Mouse (Mus musculus): ENCODE results near the gene Olfr56. TPM values are rescaled to one million over a fixed set of nuclear protein-coding genes. Genes with fewer than 3 reads are reported as not detected.

Gene Olfr56
- total RNA-seq, 2 experiments from 2014 or later, result 0.14 to 0.28 TPM

GRCm38 (mm10) chr11:49091171-49091570, 112.5 kb downstream of the Olfr56 start:
- no peak for DNase-seq (ENCODE audit: low spot score in 2 of 2)

DNA sequence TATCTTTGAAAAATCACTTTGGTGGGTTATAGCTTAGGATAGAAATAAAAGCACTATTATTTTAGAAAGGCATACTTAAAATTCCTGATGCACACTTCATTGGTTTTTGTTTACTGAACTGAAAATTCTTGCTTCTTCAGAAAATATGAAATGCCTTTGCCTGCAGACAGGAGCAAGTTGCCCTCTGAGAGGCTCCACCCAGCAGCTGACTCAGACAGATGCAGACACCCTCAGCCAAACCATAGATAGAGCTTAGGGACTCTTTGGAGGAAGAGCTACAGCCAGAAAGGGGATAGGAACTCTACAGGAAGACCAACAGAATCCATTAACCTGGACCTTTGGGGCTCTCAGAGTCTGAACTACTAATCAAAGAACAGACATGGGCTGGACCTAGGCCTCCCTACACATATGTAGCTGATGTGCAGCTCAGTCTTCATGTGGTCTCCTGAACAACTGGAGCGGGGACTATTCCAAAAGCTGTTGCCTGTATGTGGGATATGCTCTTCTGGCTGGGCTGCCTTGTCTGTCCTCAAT, 113.4 kb downstream of the Olfr56 start:
- DNase-seq (ENCODE audit: low spot score in 2 of 2), result no peak

DNA sequence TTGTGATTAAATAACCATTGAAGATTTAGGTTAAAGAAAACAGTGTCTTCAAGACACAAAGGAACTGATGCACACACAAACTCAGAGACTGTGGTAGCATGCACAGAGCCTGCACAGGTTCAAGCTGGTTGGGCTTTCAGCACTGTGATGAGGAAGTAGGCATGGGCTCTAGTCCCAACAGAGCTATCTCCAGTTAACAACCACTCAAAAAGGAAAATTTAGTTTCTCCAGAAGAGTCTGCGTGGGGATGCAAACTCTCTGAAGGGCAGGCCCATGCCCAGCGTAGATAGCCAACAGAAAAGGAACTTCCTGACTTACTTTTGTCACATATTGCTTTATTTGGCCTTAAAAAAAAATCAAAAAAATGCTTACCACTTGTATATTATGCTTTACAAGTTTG, 114.1 kb downstream of the Olfr56 start:
- DNase-seq (ENCODE audit: low spot score in 2 of 2), result no peak

DNA sequence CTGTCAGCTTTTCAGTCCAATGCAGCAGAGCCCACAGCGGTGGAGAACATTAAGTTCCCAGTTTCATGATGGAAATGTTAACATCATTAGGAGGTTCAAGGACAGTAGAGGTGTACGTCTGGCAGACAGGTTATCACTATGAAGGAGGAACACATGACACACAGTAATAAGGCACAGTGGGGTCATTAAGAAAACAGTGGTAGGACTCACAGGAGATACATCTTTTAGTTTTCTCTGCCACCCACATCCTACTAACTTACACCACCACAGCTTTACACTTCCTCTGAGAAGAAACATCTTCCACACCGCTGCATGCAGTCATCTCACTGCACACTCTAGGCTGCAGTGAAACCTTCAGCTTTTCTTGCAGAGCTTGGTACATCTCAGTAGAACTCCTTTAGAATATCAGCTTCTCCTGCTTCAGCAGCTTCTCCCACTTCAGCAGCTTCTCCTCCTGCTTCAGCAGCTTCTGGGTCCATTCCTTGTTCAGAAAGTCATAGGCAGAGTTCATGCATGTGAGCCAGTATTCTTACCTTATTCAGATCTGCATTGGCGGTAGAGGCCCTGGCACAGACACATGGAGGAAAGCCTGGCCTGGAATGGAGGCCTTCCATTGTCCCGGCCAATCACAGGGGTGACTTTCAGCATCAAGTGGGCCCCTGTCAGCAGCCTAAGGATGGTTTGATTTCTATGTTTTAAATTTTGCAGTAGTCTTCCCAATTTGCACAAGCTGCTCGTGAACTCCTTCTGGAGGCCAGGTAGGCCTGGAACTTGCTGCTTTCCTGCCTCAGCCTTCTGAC, 115.4 kb downstream of the Olfr56 start:
- DNase-seq (ENCODE audit: low spot score in 2 of 2), result no peak

DNA sequence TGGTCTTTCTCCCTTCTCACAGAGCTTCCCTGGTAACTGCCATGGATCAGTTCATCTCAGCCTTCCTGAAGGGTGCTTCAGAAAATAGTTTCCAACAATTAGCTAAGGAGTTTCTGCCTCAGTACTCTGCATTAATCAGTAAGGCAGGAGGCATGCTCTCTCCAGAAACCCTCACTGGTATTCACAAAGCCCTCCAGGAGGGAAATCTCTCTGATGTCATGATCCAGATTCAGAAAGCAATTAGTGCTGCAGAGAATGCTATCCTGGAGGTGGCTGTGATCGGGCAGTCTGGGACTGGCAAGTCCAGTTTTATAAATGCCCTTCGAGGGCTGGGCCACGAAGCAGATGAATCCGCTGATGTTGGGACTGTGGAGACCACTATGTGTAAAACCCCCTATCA, 116.7 kb downstream of the Olfr56 start:
- DNase-seq (ENCODE audit: low spot score in 2 of 2), result no peak

GRCm38 (mm10) chr11:49100409-49100808, 121.7 kb downstream of the Olfr56 start:
- DNase-seq (ENCODE audit: low spot score in 2 of 2), result no peak

- no peak for DNase-seq (ENCODE audit: low spot score in 2 of 2)
Observed at GRCm38 (mm10) chr11:49101500-49101899, 122.8 kb downstream of the Olfr56 start.

DNA sequence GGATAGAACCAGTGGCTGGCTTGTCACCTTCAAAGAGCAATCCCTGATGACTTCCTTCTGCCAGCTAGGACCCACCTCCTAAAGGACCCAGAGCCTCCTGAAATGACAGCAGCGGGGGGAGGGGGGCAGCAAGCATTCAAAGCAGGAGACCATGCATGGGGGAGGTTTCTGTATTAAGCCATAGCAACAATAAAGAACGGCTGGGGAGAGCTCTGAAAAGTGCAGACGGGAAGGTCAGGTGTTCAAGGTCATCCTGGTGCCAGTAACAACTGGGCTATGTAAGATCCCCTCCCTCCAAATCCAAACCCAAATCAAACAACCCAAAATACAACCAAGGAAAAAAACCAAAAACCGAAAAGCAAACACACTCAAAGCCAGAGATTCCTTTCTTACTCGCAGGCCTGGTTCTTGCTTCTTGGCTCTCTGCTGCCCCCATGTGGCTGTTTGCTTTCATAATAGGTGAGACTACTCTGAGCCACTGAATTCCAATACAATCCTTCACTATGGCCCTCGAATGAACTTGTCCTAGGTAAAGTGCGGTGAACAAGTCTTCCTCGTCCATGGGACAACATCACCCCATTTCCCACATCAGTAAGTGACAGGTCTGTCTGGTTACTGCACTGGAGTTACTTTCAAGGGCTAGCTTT, 124.5 kb downstream of the Olfr56 start:
- peak; percentile 60 to 84 for DNase-seq (ENCODE audit: low spot score in 2 of 2)

DNA sequence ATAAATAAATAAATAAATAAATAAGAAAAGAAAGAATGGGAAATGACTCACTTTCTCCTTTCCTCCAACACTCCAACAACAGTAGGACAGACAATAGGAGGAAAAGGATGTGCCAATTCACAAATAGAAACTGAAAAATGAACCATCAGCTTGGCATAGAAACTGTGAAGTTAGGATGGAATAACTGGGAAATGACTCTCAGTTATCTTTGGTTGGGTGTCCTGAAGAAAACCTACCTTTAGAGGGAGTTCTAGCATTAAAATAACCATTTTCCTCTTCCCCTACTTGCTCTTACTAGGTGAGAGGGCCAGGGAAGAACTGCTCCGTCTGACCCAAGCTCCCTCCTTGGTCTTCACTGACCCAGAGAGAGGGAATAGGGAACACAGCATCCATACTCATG, 127.1 kb downstream of the Olfr56 start:
- no peak for DNase-seq (ENCODE audit: low spot score in 2 of 2)

GRCm38 (mm10) chr11:49107650-49108537, 129.2 kb downstream of the Olfr56 start:
- DNase-seq (ENCODE audit: low spot score in 2 of 2), result no peak

- DNase-seq (ENCODE audit: low spot score in 2 of 2), result no peak
Observed at GRCm38 (mm10) chr11:49108833-49109232, 130.1 kb downstream of the Olfr56 start.

DNA sequence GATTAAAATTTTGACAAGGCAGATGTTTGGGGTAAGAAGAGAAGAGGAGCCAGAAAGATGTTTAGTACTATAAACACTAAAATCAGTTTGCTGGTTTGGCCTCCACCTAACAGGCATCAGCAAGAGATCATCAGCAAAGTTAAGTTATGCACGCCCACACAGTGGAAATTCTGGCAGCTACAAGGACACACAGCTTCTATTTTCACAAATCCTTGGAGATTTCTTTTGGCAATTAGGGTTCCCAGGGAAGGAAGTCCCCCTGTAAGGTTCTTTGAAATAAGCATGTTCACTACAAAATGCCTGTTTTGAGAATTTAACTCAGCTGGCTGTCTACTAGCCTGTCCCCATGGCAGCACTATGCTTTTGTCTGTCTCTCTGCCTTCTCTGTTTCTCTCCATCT, 132.3 kb downstream of the Olfr56 start:
- DNase-seq (ENCODE audit: low spot score in 2 of 2), result no peak

- DNase-seq (ENCODE audit: low spot score in 2 of 2), result no peak
Observed at GRCm38 (mm10) chr11:49112624-49113219, 134.0 kb downstream of the Olfr56 start.

GRCm38 (mm10) chr11:49114158-49114557, 135.5 kb downstream of the Olfr56 start:
- no peak for DNase-seq (ENCODE audit: low spot score in 2 of 2)

DNA sequence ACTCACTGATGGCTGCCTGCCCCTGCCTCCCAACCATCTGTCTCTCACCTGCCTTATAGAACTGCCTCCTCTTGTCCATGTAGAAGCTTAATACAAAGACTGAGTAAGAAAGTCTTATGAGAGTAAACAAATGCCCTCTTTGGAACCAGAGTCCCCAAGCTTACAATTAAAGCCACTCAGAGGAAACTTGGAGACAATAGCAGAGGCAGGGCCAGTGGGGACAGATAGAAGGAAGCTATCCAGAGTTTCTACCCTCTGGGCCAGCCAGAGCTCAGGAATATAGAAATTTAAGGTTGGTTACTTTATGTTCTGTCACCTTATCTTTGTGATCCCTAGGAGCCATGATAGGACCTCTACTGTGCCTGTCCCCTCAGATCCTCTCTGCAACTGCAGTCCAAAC, 136.1 kb downstream of the Olfr56 start, which contains the start of gene Olfr1396:
TSS of gene Olfr1396 (minus strand) at position 101 of the 400 bp plus-strand sequence.
- no peak for DNase-seq (ENCODE audit: low spot score in 2 of 2)

DNA sequence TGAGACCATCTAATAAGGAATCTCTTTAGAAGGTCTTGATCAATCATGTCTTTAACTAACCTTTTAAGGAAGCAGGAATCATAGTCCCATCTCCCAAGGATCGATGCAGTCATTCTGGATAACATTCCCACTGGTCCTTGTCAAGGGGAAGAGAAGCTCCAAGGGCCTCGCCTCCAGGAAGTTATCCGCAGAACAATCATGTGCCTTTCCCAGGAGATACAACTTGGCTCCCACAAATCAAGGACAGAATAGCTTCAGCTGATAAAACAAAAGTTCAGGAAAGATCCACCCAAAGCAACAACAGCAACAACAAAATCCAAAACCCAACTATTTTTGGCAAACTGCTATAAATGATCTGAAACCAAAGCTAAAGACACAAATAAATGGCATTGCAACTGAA, 140.9 kb downstream of the Olfr56 start:
- no peak for DNase-seq (ENCODE audit: low spot score in 2 of 2)

DNA sequence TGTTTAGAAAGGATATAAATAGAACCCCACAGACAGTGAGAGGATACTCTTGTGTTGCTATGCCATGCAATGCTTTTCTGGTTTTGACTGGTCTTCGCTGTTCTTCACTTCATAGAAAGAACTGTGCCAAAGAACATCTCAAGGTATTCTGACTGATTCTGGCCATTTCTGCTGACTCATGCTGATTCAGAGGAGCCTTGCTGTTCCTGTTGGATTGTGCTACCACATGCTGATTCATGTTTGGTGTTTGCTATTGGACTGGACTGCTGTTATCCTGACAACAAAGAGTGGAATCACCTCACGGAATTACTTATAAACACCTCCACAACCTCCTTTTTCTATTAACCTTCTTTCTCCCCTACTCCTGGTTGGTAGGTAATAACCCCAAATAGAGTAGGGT, 145.5 kb downstream of the Olfr56 start:
- DNase-seq (ENCODE audit: low spot score in 2 of 2), result no peak

DNA sequence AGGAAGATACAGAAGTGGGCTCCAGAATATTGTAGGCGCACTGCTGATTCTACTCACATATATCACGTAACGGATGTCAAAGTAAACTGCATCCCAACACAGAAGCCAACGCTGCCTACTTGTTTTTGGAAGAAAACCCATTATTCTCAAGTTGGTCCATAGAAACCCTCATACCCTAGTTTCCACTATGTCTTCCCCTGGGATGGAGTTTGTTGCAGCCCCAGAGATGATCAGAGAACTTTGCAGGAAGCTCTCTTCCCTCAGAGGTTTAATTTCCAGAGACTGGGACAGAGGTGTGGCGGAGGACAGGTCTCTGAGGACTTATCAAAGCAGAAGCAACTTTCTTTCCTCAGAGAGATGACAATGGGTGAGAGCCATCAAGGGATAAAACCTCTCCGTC, 163.3 kb downstream of the Olfr56 start, which contains the start of gene Olfr1395:
TSS of gene Olfr1395 (plus strand) at position 301 of the 400 bp plus-strand sequence.
- no peak for DNase-seq (ENCODE audit: low spot score in 2 of 2)

DNA sequence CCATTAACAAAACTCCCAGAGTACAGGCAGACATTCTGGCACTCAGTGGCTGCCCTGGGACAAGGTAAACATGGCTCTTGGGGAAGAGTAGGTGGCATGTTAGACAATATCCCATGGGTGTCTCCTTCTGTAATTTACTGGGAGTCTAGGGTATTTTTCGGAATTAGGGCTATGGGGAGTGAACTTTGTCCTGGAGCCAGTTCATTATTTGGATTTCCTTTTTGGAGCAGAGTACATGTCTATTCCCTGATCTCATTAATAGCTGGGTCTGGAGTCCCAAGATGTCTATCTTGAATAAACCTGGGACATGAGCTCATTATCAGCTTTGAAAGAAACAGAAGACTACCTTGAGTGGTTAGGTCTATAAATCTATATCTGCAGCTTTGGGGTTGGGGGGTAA, 175.4 kb downstream of the Olfr56 start, which contains the start of gene Olfr1394:
TSS of gene Olfr1394 (plus strand) at position 301 of the 400 bp plus-strand sequence.
- DNase-seq (ENCODE audit: low spot score in 2 of 2), result no peak

Data from adrenal gland, postnatal 4 days (tissue).